Mouse (Mus musculus) limb, embryonic 11.5 days (tissue): ENCODE measurements around the gene Cbfa2t2. TPM values are rescaled to one million over a fixed set of nuclear protein-coding genes. Genes with fewer than 3 reads are reported as not detected.

Source experiments
- ATAC-seq: fragments of 200-750 bp; cut with Nextera tagmentation; 2 replicates; pipeline ENCODE4 v1.8.0; 2017; ENCODE audit warnings: low read depth; ENCODE audit not compliant: insufficient number of reproducible peaks, low FRiP score, low TSS enrichment
- DNase-seq: peaks from one replicate; pipeline ENCODE4 v3.0.0-alpha.2; 2015; ENCODE audit warnings: low spot score
- H3K27ac ChIP-seq: fragments of 300-500 bp; sonication (generic); replicated peaks from 2 replicates; pipeline ENCODE4 v1.5.1; 2014; ENCODE audit warnings: low read depth, mild to moderate bottlenecking, low read length
- H3K27me3 ChIP-seq: fragments of 300-500 bp; sonication (generic); 2 replicates; pipeline ENCODE4 v1.6.1; 2014; ENCODE audit warnings: mild to moderate bottlenecking, low read length, mixed read lengths; ENCODE audit not compliant: control insufficient read depth, insufficient read depth
- H3K36me3 ChIP-seq: fragments of 300-500 bp; sonication (generic); 2 replicates; pipeline ENCODE4 v1.6.1; 2014; ENCODE audit warnings: mild to moderate bottlenecking, low read length, moderate library complexity, mixed read lengths; ENCODE audit not compliant: control insufficient read depth, insufficient read depth
- H3K4me1 ChIP-seq: fragments of 300-500 bp; sonication (generic); 2 replicates; pipeline ENCODE4 v1.6.1; 2014; ENCODE audit warnings: low read length, mixed read lengths; ENCODE audit not compliant: control insufficient read depth, insufficient read depth
- H3K4me2 ChIP-seq: fragments of 300-500 bp; sonication (generic); 2 replicates; pipeline ENCODE4 v1.6.1; 2014; ENCODE audit warnings: low read depth, mild to moderate bottlenecking, moderate library complexity; ENCODE audit not compliant: severe bottlenecking
- H3K4me3 ChIP-seq: fragments of 300-500 bp; sonication (generic); 2 replicates; pipeline ENCODE4 v1.5.1; 2014; ENCODE audit warnings: low read depth, low read length
- H3K9ac ChIP-seq: fragments of 300-500 bp; sonication (generic); 2 replicates; pipeline ENCODE4 v1.6.1; 2014; ENCODE audit warnings: mild to moderate bottlenecking, low read length
- H3K9me3 ChIP-seq: fragments of 300-500 bp; sonication (generic); 2 replicates; pipeline ENCODE4 v1.6.1; 2016; ENCODE audit warnings: low read length; ENCODE audit not compliant: control insufficient read depth
- WGBS: fragments of 180-500 bp; shearing (Covaris S2); extraction: QIAGEN DNeasy Blood & Tissue Kit; methylation state at CpG from one replicate; pipeline ENCODE4 v1.1.7; 2014; 5-methylcytosine and 5-hydroxymethylcytosine counted together
- polyA plus RNA-seq: library from polyadenylated mRNA; unstranded; fragments of >200 nt; fragmentation: Nextera tagmentation; extraction: Ambion mirVana; gene quantifications from 2 replicates; pipeline ENCODE4 v1.2.1, GENCODE M21; 2014

The Cbfa2t2 gene
- polyA plus RNA-seq, 1 experiment from 2014 or later, result 44.1 TPM

GRCm38 (mm10) chr2:154517424-154517823 is 81.1 kb downstream of the Cbfa2t2 start:
- no peak overlapping the region for H3K4me2 ChIP-seq
- WGBS, result 91% methylated on average over 5 of the region's 5 CpGs

GRCm38 (mm10) chr2:154521449-154521848 is 85.2 kb downstream of the Cbfa2t2 start:
- DNase-seq (no peak), ATAC-seq (no peak)
- peaks cover 10% of the 10 kb centered on the region; the same call in 1 of the 2 replicates for H3K36me3 ChIP-seq
- no peak overlapping the region for H3K4me2 ChIP-seq
- H3K4me3 ChIP-seq, result no peak overlapping the region
- no peaks in the 10 kb centered on the region for H3K27me3 ChIP-seq
- H3K27ac ChIP-seq, result no peak overlapping the region
- H3K4me1 ChIP-seq, result no peaks in the 10 kb centered on the region
- no peak overlapping the region for H3K9ac ChIP-seq
- no peaks in the 10 kb centered on the region for H3K9me3 ChIP-seq

More at GRCm38 (mm10) chr2:154517424-154517823, 81.1 kb downstream of the Cbfa2t2 start:
- Histone ChIP-seq H3K27me3 (no peaks in the 10 kb centered on the region), H3K4me3 (no peak overlapping the region), H3K4me1 (no peaks in the 10 kb centered on the region), H3K9ac (no peak overlapping the region), H3K36me3 (peaks cover 3% of the 10 kb centered on the region; the same call in 1 of the 2 replicates), H3K27ac (no peak overlapping the region), H3K9me3 (no peaks in the 10 kb centered on the region)
- no peak for ATAC-seq
- no peak for DNase-seq

GRCm38 (mm10) chr2:154522334-154522733 is 86.1 kb downstream of the Cbfa2t2 start:
- H3K9ac ChIP-seq, result no peak overlapping the region
- no peak overlapping the region for H3K4me3 ChIP-seq
- H3K4me1 ChIP-seq, result no peaks in the 10 kb centered on the region
- H3K9me3 ChIP-seq, result no peaks in the 10 kb centered on the region
- no peak for DNase-seq
- no peaks in the 10 kb centered on the region for H3K27me3 ChIP-seq
- no peak overlapping the region for H3K4me2 ChIP-seq
- 91% methylated on average over 5 of the region's 5 CpGs for WGBS
- H3K27ac ChIP-seq, result no peak overlapping the region
- peaks cover 10% of the 10 kb centered on the region; the same call in 1 of the 2 replicates for H3K36me3 ChIP-seq
- no peak for ATAC-seq

- Histone ChIP-seq H3K4me1 (no peaks in the 10 kb centered on the region), H3K9ac (no peak overlapping the region), H3K4me2 (no peak overlapping the region), H3K27ac (no peak overlapping the region), H3K4me3 (no peak overlapping the region), H3K36me3 (peaks cover 6% of the 10 kb centered on the region; the same call in 1 of the 2 replicates), H3K27me3 (no peaks in the 10 kb centered on the region), H3K9me3 (no peaks in the 10 kb centered on the region)
- WGBS, result 96% methylated on average over 2 of the region's 2 CpGs
- no peak for DNase-seq
- ATAC-seq, result no peak
Observed at GRCm38 (mm10) chr2:154525285-154525684, 89.0 kb downstream of the Cbfa2t2 start.

- Histone ChIP-seq H3K9ac (no peak overlapping the region), H3K4me1 (no peaks in the 10 kb centered on the region), H3K36me3 (peaks cover 7% of the 10 kb centered on the region; the same call in 1 of the 2 replicates), H3K27ac (no peak overlapping the region), H3K27me3 (no peaks in the 10 kb centered on the region), H3K4me2 (no peak overlapping the region), H3K4me3 (no peak overlapping the region), H3K9me3 (no peaks in the 10 kb centered on the region)
- DNase-seq (no peak), ATAC-seq (no peak)
- 90% methylated on average over 3 of the region's 3 CpGs for WGBS
Observed at GRCm38 (mm10) chr2:154526531-154526930, 90.2 kb downstream of the Cbfa2t2 start.

- H3K9ac ChIP-seq, result no peak overlapping the region
- DNase-seq, result no peak
- no peak for ATAC-seq
- WGBS, result 77% methylated on average over 3 of the region's 3 CpGs
- no peaks in the 10 kb centered on the region for H3K27me3 ChIP-seq
- no peaks in the 10 kb centered on the region for H3K4me1 ChIP-seq
- H3K4me2 ChIP-seq, result no peak overlapping the region
- no peak overlapping the region for H3K27ac ChIP-seq
- H3K4me3 ChIP-seq, result no peak overlapping the region
- H3K36me3 ChIP-seq, result peaks cover 15% of the 10 kb centered on the region
- H3K9me3 ChIP-seq, result no peaks in the 10 kb centered on the region
Observed at GRCm38 (mm10) chr2:154532888-154533287, 96.6 kb downstream of the Cbfa2t2 start.

- Histone ChIP-seq H3K4me2 (no peak overlapping the region), H3K27me3 (no peaks in the 10 kb centered on the region), H3K9ac (no peak overlapping the region), H3K9me3 (no peaks in the 10 kb centered on the region), H3K4me3 (no peak overlapping the region), H3K27ac (no peak overlapping the region), H3K36me3 (peaks cover 18% of the 10 kb centered on the region), H3K4me1 (no peaks in the 10 kb centered on the region)
- ATAC-seq (no peak), DNase-seq (no peak)
- WGBS, result 93% methylated on average over 12 of the region's 12 CpGs
Observed at GRCm38 (mm10) chr2:154534704-154535270, 98.5 kb downstream of the Cbfa2t2 start.

GRCm38 (mm10) chr2:154538310-154538709 is 102.0 kb downstream of the Cbfa2t2 start:
- 74% methylated on average over 2 of the region's 2 CpGs for WGBS
- Histone ChIP-seq H3K36me3 (peaks cover 14% of the 10 kb centered on the region), H3K27me3 (no peaks in the 10 kb centered on the region), H3K4me3 (no peak overlapping the region), H3K4me2 (no peak overlapping the region), H3K9ac (no peak overlapping the region), H3K4me1 (no peaks in the 10 kb centered on the region), H3K9me3 (no peaks in the 10 kb centered on the region), H3K27ac (no peak overlapping the region)
- ATAC-seq (no peak), DNase-seq (no peak)

- no peak for ATAC-seq
- 68% methylated on average over 3 of the region's 3 CpGs for WGBS
- no peak for DNase-seq
- Histone ChIP-seq H3K27me3 (no peaks in the 10 kb centered on the region), H3K9ac (no peak overlapping the region), H3K9me3 (no peaks in the 10 kb centered on the region), H3K27ac (no peak overlapping the region), H3K36me3 (peaks cover 14% of the 10 kb centered on the region), H3K4me2 (no peak overlapping the region), H3K4me1 (no peaks in the 10 kb centered on the region), H3K4me3 (no peak overlapping the region)
Observed at GRCm38 (mm10) chr2:154538710-154539109, 102.4 kb downstream of the Cbfa2t2 start.
